Mouse (Mus musculus) megakaryocyte, embryonic 14.5 days (primary cell): ENCODE data around the gene Shmt2.

Experiments used
- FLI1 ChIP-seq: IDR thresholded peaks from 2 replicates; pipeline ENCODE4 v1.6.1; 2012; ENCODE audit warnings: low read length, inconsistent platforms, mixed read lengths
- GATA1 ChIP-seq: IDR thresholded peaks from 3 replicates; pipeline ENCODE4 v1.6.1; 2012; ENCODE audit warnings: mixed read lengths, low read length, inconsistent platforms, borderline replicate concordance

GRCm38 (mm10) chr10:127546505-127546904 is 24.3 kb upstream of the Shmt2 start:
- TF ChIP-seq GATA1 (no peak), FLI1 (no peak)
